Mouse (Mus musculus) liver, adult 2 months (tissue): Measurements from ENCODE around the gene Mrpl17.

ENCODE experiments used
- CTCF ChIP-seq: fragments of 200-500 bp; IDR thresholded peaks from 2 replicates; pipeline ENCODE4 v1.5.1; 2011; ENCODE audit warnings: low read depth, low read length, control low read depth
- POLR2A ChIP-seq: fragments of 200-500 bp; IDR thresholded peaks from 2 replicates; pipeline ENCODE4 v1.6.1; 2011; ENCODE audit warnings: low read length, control low read depth; ENCODE audit not compliant: insufficient read depth; ENCODE audit errors: extremely low read depth

DNA sequence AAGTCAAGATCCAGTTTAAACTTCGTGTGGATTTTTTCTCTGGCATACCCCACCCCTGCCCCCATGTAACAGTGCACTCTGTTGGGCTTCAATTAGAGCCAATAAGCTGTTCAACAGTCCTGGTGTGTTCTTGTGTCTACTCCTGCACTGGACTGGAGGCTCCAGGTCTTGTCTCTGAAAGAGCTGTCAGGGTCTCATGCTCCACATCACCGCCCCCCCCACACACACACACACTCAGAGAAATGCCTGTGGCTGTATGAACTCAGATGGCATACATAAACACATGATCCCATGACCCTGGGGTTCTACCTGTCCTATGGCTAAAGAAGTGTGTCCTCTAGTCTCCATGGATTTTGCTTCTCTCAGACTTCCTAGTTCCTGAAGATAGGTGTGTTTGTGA lies 34.9 kb downstream of the Mrpl17 start:
- no peak for TF ChIP-seq CTCF
- TF ChIP-seq POLR2A = no peak
